Mouse (Mus musculus): ENCODE measurements around the gene Ttc7b.

DNA sequence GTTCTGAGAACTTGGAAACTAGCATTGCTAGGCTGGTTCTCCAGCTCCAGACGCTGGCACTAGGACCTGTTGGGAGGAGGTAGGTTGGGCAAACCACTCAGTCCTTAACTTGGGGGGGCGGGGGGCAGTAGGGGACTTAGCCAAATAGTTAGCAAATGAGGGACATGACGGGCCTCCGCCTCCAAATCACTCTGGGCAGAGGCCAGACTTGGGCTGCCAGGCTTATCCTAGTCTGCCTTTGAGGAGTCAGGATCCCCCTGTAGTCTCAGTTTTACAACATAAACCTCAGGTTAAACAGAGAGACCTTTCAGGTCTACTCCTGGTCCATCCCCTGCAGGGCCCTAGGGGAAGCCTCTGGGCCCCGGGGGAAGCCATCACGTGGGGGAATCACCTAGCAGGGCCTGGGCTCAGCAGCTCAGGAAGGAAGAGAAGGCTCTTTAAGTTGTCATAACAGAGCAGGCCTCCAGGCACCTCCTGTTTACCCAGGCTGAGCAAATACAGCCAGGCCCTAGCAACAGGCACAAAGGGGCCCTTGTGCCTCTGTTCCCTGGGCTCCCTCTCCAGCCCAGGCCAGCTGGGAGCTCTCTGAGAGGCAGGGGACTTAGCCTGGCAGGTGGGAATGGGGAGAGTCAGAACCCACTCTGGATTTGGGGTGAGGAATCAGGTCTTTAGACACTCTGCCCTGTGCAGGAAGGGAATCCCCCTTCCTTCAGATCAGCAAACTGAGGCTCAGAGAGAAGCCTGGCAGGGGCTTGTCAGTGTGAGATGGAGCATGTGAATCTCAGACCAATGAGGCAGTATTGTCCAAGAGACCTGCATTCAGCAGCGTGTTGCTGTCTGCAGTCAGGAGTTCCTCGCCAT is 238.4 kb downstream of the Ttc7b start:
- TF ChIP-seq CTCF (IDR thresholded peaks at IDR 0.05; ENCODE audit: insufficient read depth, low read depth, low read length) (no peak), POLR2A (IDR thresholded peaks at IDR 0.05; ENCODE audit: insufficient read depth, low read depth, low read length) (no peak)
